Mouse (Mus musculus) cerebellum, adult 2 months (tissue): Measurements from ENCODE around the gene Prkcb.

Experiments used
- CTCF ChIP-seq: fragments of 200-500 bp; IDR thresholded peaks from 2 replicates; pipeline ENCODE4 v1.5.1; 2011; ENCODE audit warnings: low read depth, mild to moderate bottlenecking, control low read depth, low read length, moderate library complexity, borderline replicate concordance; ENCODE audit not compliant: insufficient read depth
- POLR2A ChIP-seq: fragments of 200-500 bp; IDR thresholded peaks from 2 replicates; pipeline ENCODE4 v1.6.1; 2011; ENCODE audit warnings: low read length, control low read depth, borderline replicate concordance; ENCODE audit not compliant: insufficient read depth

DNA sequence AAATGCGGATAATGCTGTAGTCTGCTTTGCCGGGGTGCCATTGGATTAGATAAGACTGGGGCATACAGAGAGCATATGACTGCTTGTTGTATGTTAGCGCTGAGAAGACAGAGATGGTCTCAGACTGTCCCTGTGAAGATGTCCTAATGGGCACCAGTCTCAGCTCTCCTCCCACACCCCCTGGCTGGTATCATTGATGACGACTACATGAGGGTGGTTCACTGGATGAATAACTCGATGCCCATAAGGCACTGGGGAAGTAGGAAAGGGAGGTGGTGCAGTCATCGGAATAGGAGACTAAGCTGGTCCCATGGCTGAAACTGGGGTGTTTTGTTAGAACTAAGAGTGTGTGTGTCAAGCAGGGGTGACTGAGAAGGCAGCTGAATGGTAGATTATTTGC is 14.0 kb downstream of the Prkcb start:
- TF ChIP-seq CTCF (no peak), POLR2A (no peak)
